Comparison of ENCODE assay signal across 27 mouse cellular contexts in the genomic region with DNA sequence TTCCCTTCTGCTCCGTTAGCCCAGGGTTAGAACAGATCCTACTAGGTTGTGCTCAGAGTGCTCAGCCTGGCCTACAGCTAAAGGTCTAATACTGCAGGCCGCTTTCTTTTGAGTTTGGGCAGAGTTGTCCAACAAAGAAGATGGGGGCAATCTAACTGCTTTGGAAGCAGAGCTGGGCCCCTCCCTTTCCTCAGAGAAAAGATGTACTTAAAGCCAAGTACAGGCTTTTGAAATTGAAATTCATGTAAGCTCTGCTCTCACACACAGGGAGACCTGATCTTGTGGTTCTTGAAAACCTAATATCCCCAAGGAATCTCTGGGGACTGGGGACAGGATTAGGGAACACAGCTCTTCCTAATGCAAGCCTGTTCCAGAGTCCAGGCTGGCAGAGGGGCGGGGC.
DNase-seq lines count a peak whose midpoint lies in the region; ATAC-seq lines count a peak whose summit lies in the region.
"Had no signal": no experiment of that assay in that cellular context is flagged by ENCODE, and none has a peak within 500 bp of the region (broad histone marks: within the 10 kb centered on the region; RNA-seq: fewer than 3 reads in every experiment).

No protein-coding gene starts in this region.

- no peaks in the 10 kb centered on the region for H3K27me3 ChIP-seq in hindbrain, embryonic 10.5 days (ENCODE audit: insufficient read depth, poor library complexity, severe bottlenecking)
- H3K27me3 ChIP-seq in hindbrain, embryonic 11.5 days (ENCODE audit: control insufficient read depth, insufficient read depth, low read length), result no peaks in the 10 kb centered on the region
- H3K27me3 ChIP-seq in liver, embryonic 11.5 days (replicated peaks; ENCODE audit: control insufficient read depth, insufficient read depth, low read length), result no peaks in the 10 kb centered on the region
- no peaks in the 10 kb centered on the region; the same call in 1 of the 2 replicates for H3K27me3 ChIP-seq in liver, embryonic 12.5 days (replicated peaks)
- no peaks in the 10 kb centered on the region for H3K27me3 ChIP-seq in midbrain, embryonic 13.5 days
- H3K27me3 ChIP-seq in midbrain, embryonic 14.5 days (ENCODE audit: control insufficient read depth, insufficient read depth, low read length), result no peaks in the 10 kb centered on the region
- H3K27me3 ChIP-seq: CH12.LX; embryonic facial prominence, embryonic 12.5 days; embryonic facial prominence, embryonic 15.5 days; heart, embryonic 13.5 days; hindbrain, embryonic 15.5 days; intestine, embryonic 15.5 days had no signal

- H3K4me2 ChIP-seq in hindbrain, embryonic 11.5 days (replicated peaks; ENCODE audit: low read depth, low read length), result no peak overlapping the region
- no peak overlapping the region for H3K4me2 ChIP-seq in liver, embryonic 11.5 days
- H3K4me2 ChIP-seq in liver, embryonic 12.5 days, result no peak overlapping the region
- no peak overlapping the region for H3K4me2 ChIP-seq in midbrain, embryonic 13.5 days (replicated peaks)
- H3K4me2 ChIP-seq in midbrain, embryonic 14.5 days (ENCODE audit: low read length), result no peak overlapping the region
- H3K4me2 ChIP-seq: embryonic facial prominence, embryonic 12.5 days; embryonic facial prominence, embryonic 15.5 days; heart, embryonic 13.5 days; hindbrain, embryonic 15.5 days; intestine, embryonic 15.5 days had no signal

- H3K36me3 ChIP-seq in hindbrain, embryonic 10.5 days, result no peaks in the 10 kb centered on the region; the same call in 1 of the 2 replicates
- H3K36me3 ChIP-seq in hindbrain, embryonic 11.5 days (ENCODE audit: control insufficient read depth, insufficient read depth, low read length), result no peaks in the 10 kb centered on the region
- H3K36me3 ChIP-seq in liver, embryonic 11.5 days (ENCODE audit: control insufficient read depth, insufficient read depth, low read length), result no peaks in the 10 kb centered on the region
- H3K36me3 ChIP-seq in liver, embryonic 12.5 days, result no peaks in the 10 kb centered on the region
- no peaks in the 10 kb centered on the region for H3K36me3 ChIP-seq in midbrain, embryonic 13.5 days
- H3K36me3 ChIP-seq in midbrain, embryonic 14.5 days (ENCODE audit: control insufficient read depth, insufficient read depth, low read length), result no peaks in the 10 kb centered on the region
- H3K36me3 ChIP-seq: embryonic facial prominence, embryonic 12.5 days; embryonic facial prominence, embryonic 15.5 days; heart, embryonic 10.5 days; heart, embryonic 13.5 days; hindbrain, embryonic 15.5 days; intestine, embryonic 15.5 days had no signal

- peak overlapping the region; percentile 9; the same call in 1 of the 2 replicates for H3K27ac ChIP-seq in hindbrain, embryonic 10.5 days
- no peak overlapping the region for H3K27ac ChIP-seq in hindbrain, embryonic 11.5 days (ENCODE audit: low read depth, low read length)
- no peak overlapping the region for H3K27ac ChIP-seq in liver, embryonic 11.5 days (ENCODE audit: low read depth, low read length)
- no peak overlapping the region for H3K27ac ChIP-seq in liver, embryonic 12.5 days
- H3K27ac ChIP-seq in midbrain, embryonic 13.5 days, result peak overlapping the region; percentile 35; the same call in 1 of the 2 replicates
- H3K27ac ChIP-seq in midbrain, embryonic 14.5 days (replicated peaks; ENCODE audit: low read depth, low read length), result no peak overlapping the region
- H3K27ac ChIP-seq: embryonic facial prominence, embryonic 12.5 days; embryonic facial prominence, embryonic 15.5 days; gastrocnemius, adult 2 months; heart, embryonic 10.5 days; heart, embryonic 13.5 days; hindbrain, embryonic 15.5 days; intestine, embryonic 15.5 days had no signal

- WGBS in hindbrain, embryonic 10.5 days, result 90% methylated on average over 3 of the region's 3 CpGs
- 95% methylated on average over 3 of the region's 3 CpGs for WGBS in hindbrain, embryonic 11.5 days
- 90% methylated on average over 3 of the region's 3 CpGs for WGBS in liver, embryonic 11.5 days
- 77% methylated on average over 3 of the region's 3 CpGs for WGBS in liver, embryonic 12.5 days (ENCODE audit: insufficient replicate concordance)
- WGBS in midbrain, embryonic 13.5 days, result 86% methylated on average over 3 of the region's 3 CpGs
- WGBS in midbrain, embryonic 14.5 days, result 83% methylated on average over 3 of the region's 3 CpGs

- no peak for ATAC-seq in hindbrain, embryonic 11.5 days (ENCODE audit: low FRiP score)
- ATAC-seq in liver, embryonic 11.5 days (replicated peaks; ENCODE audit: low FRiP score), result no peak
- no peak for ATAC-seq in liver, embryonic 12.5 days
- no peak for ATAC-seq in midbrain, embryonic 13.5 days
- no peak for ATAC-seq in midbrain, embryonic 14.5 days (ENCODE audit: low FRiP score, low TSS enrichment)
- ATAC-seq: forebrain, embryonic 14.5 days; forebrain, postnatal 0 days; intestine, embryonic 15.5 days had no signal

- H3K4me3 ChIP-seq in hindbrain, embryonic 10.5 days, result no peak overlapping the region
- no peak overlapping the region for H3K4me3 ChIP-seq in hindbrain, embryonic 11.5 days (ENCODE audit: low read depth, low read length)
- H3K4me3 ChIP-seq in liver, embryonic 11.5 days (ENCODE audit: low read depth, low read length), result no peak overlapping the region
- H3K4me3 ChIP-seq in liver, embryonic 12.5 days, result no peak overlapping the region
- no peak overlapping the region for H3K4me3 ChIP-seq in midbrain, embryonic 13.5 days (replicated peaks)
- no peak overlapping the region for H3K4me3 ChIP-seq in midbrain, embryonic 14.5 days (replicated peaks; ENCODE audit: low read depth, low read length)
- H3K4me3 ChIP-seq: embryonic facial prominence, embryonic 12.5 days; embryonic facial prominence, embryonic 15.5 days; gastrocnemius, adult 2 months; heart, embryonic 10.5 days; heart, embryonic 13.5 days; hindbrain, embryonic 15.5 days; intestine, embryonic 15.5 days had no signal

- peaks cover 44% of the 10 kb centered on the region for H3K4me1 ChIP-seq in hindbrain, embryonic 10.5 days (replicated peaks)
- H3K4me1 ChIP-seq in hindbrain, embryonic 11.5 days (replicated peaks; ENCODE audit: control insufficient read depth, insufficient read depth, low read length), result no peaks in the 10 kb centered on the region; the same call in 1 of the 2 replicates
- no peaks in the 10 kb centered on the region for H3K4me1 ChIP-seq in liver, embryonic 11.5 days (replicated peaks; ENCODE audit: control insufficient read depth, insufficient read depth, low read length)
- peaks cover 20% of the 10 kb centered on the region for H3K4me1 ChIP-seq in liver, embryonic 12.5 days
- H3K4me1 ChIP-seq in midbrain, embryonic 13.5 days (replicated peaks), result peaks cover 42% of the 10 kb centered on the region
- H3K4me1 ChIP-seq in midbrain, embryonic 14.5 days (ENCODE audit: control insufficient read depth, insufficient read depth, low read length), result peaks cover 22% of the 10 kb centered on the region

- no peaks in the 10 kb centered on the region for H3K9me3 ChIP-seq in hindbrain, embryonic 10.5 days
- no peaks in the 10 kb centered on the region for H3K9me3 ChIP-seq in hindbrain, embryonic 11.5 days (ENCODE audit: control insufficient read depth, low read length)
- no peaks in the 10 kb centered on the region for H3K9me3 ChIP-seq in liver, embryonic 11.5 days (ENCODE audit: control insufficient read depth, low read length)
- H3K9me3 ChIP-seq in liver, embryonic 12.5 days (replicated peaks), result no peaks in the 10 kb centered on the region
- no peaks in the 10 kb centered on the region for H3K9me3 ChIP-seq in midbrain, embryonic 13.5 days
- no peaks in the 10 kb centered on the region for H3K9me3 ChIP-seq in midbrain, embryonic 14.5 days (ENCODE audit: control insufficient read depth, low read length)
- H3K9me3 ChIP-seq: embryonic facial prominence, embryonic 12.5 days; embryonic facial prominence, embryonic 15.5 days; heart, embryonic 10.5 days; heart, embryonic 13.5 days; hindbrain, embryonic 15.5 days; intestine, embryonic 15.5 days had no signal

- no peak for DNase-seq in hindbrain, embryonic 10.5 days (ENCODE audit: low spot score)
- DNase-seq in hindbrain, embryonic 11.5 days (ENCODE audit: low spot score), result no peak
- peak; percentile 14 for DNase-seq in liver, embryonic 11.5 days (ENCODE audit: low spot score)
- DNase-seq in midbrain, embryonic 14.5 days, result no peak
- no peak for DNase-seq in urinary bladder, adult 18-20 months (ENCODE audit: low spot score in 2 of 2)
- DNase-seq: adrenal gland, postnatal 10 days; adrenal gland, postnatal 36 days; B cell, adult 2 months; cerebellum, adult 18-20 months; cerebellum, adult 9-10 months; cerebellum, postnatal 14 days; forebrain, postnatal 0 days; gastrocnemius, adult 2 months; gastrocnemius, postnatal 14 days; heart, adult 18-20 months; heart, postnatal 14 days; heart, postnatal 4 days had no signal

- no peak overlapping the region for H3K9ac ChIP-seq in hindbrain, embryonic 11.5 days (ENCODE audit: low read depth, low read length)
- H3K9ac ChIP-seq in liver, embryonic 11.5 days (ENCODE audit: low read depth, low read length), result no peak overlapping the region
- no peak overlapping the region for H3K9ac ChIP-seq in liver, embryonic 12.5 days
- no peak overlapping the region for H3K9ac ChIP-seq in midbrain, embryonic 13.5 days (replicated peaks)
- H3K9ac ChIP-seq in midbrain, embryonic 14.5 days (replicated peaks; ENCODE audit: low read length), result no peak overlapping the region
- H3K9ac ChIP-seq: embryonic facial prominence, embryonic 12.5 days; embryonic facial prominence, embryonic 15.5 days; forebrain, postnatal 0 days; heart, embryonic 13.5 days; hindbrain, embryonic 15.5 days; intestine, embryonic 15.5 days had no signal

Comparison
In these comparisons a context has a peak if more than half of its experiments do, and no peak if none do; other contexts are left out.
1. H3K27ac ChIP-seq: peak in hindbrain, embryonic 10.5 days (single experiment) and midbrain, embryonic 13.5 days (single experiment); none in hindbrain, embryonic 11.5 days (single experiment), liver, embryonic 11.5 days (single experiment), liver, embryonic 12.5 days (single experiment) and midbrain, embryonic 14.5 days (single experiment).